24 mouse cellular contexts compared by ENCODE assay signal in the genomic region with DNA sequence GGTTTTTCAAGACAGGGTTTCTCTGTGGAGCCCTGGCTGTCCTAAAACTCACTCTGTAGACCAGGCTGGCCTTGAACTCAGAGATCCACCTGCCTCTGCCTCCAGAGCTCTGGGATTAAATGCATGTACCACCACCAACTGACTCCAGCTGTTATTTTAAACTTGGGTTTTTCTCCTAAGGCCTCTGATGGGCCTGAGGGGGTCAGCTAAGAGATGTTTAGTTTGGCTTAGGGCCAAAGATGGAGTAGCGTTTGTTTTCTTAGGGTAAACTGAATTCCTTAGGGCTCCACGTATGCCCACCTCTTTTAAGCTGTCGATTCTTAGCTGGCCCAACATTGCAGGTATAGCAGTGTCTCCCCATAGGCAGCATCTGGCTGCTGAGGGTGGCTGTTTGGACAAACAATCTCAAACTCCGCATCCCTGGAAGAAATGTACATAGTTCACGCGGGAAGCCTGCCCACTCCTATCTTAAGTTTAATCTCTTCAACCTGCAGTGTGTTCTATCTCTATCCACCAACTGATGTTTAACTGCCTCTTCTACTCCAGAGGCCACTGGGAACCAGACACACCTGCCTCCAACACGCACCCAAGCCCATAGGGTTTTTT. TPM values are rescaled to one million over a fixed set of nuclear protein-coding genes. Genes with fewer than 3 reads are reported as not detected.
A peak's percentile ranks its signal among the peaks of the same experiment; 100 is the strongest.
DNase-seq lines count a peak whose midpoint lies in the region; ATAC-seq and TF ChIP-seq lines count a peak whose summit lies in the region.
"Had no signal": no experiment of that assay in that cellular context is flagged by ENCODE, and none has a peak within 500 bp of the region (broad histone marks: within the 10 kb centered on the region; RNA-seq: fewer than 3 reads in every experiment).

No protein-coding gene starts in this region.

- no peaks in the 10 kb centered on the region for H3K36me3 ChIP-seq in heart, embryonic 12.5 days
- no peaks in the 10 kb centered on the region for H3K36me3 ChIP-seq in lung, embryonic 14.5 days (ENCODE audit: insufficient read depth)
- no peaks in the 10 kb centered on the region for H3K36me3 ChIP-seq in lung, embryonic 16.5 days (ENCODE audit: control insufficient read depth, insufficient read depth, low read length)
- no peaks in the 10 kb centered on the region for H3K36me3 ChIP-seq in midbrain, embryonic 11.5 days (ENCODE audit: control insufficient read depth, insufficient read depth, low read length)
- H3K36me3 ChIP-seq in midbrain, embryonic 14.5 days (ENCODE audit: control insufficient read depth, insufficient read depth, low read length), result no peaks in the 10 kb centered on the region
- H3K36me3 ChIP-seq: embryonic facial prominence, embryonic 10.5 days; embryonic facial prominence, embryonic 12.5 days; G1E had no signal

- no peaks in the 10 kb centered on the region for H3K27me3 ChIP-seq in heart, embryonic 12.5 days (replicated peaks)
- no peaks in the 10 kb centered on the region for H3K27me3 ChIP-seq in lung, embryonic 14.5 days (ENCODE audit: insufficient read depth, low read length)
- no peaks in the 10 kb centered on the region for H3K27me3 ChIP-seq in lung, embryonic 16.5 days (ENCODE audit: control insufficient read depth, insufficient read depth, low read depth, low read length)
- no peaks in the 10 kb centered on the region for H3K27me3 ChIP-seq in midbrain, embryonic 11.5 days (ENCODE audit: control insufficient read depth, insufficient read depth, low read length)
- H3K27me3 ChIP-seq in midbrain, embryonic 14.5 days (ENCODE audit: control insufficient read depth, insufficient read depth, low read length), result no peaks in the 10 kb centered on the region
- H3K27me3 ChIP-seq: embryonic facial prominence, embryonic 12.5 days; forebrain, embryonic 13.5 days; Patski had no signal

- H3K4me3 ChIP-seq in heart, embryonic 12.5 days, result no peak overlapping the region
- H3K4me3 ChIP-seq in lung, embryonic 14.5 days (ENCODE audit: low read depth, low read length), result no peak overlapping the region
- no peak overlapping the region for H3K4me3 ChIP-seq in lung, embryonic 16.5 days (ENCODE audit: low read length)
- no peak overlapping the region for H3K4me3 ChIP-seq in midbrain, embryonic 11.5 days (ENCODE audit: low read depth, low read length)
- no peak overlapping the region for H3K4me3 ChIP-seq in midbrain, embryonic 14.5 days (replicated peaks; ENCODE audit: low read depth, low read length)
- H3K4me3 ChIP-seq: embryonic facial prominence, embryonic 10.5 days; embryonic facial prominence, embryonic 12.5 days; forebrain, embryonic 13.5 days had no signal

- H3K4me2 ChIP-seq in heart, embryonic 12.5 days, result no peak overlapping the region
- no peak overlapping the region for H3K4me2 ChIP-seq in lung, embryonic 14.5 days
- H3K4me2 ChIP-seq in lung, embryonic 16.5 days (ENCODE audit: low read depth, low read length), result no peak overlapping the region
- no peak overlapping the region for H3K4me2 ChIP-seq in midbrain, embryonic 11.5 days
- no peak overlapping the region for H3K4me2 ChIP-seq in midbrain, embryonic 14.5 days (ENCODE audit: low read length)
- H3K4me2 ChIP-seq: embryonic facial prominence, embryonic 12.5 days; forebrain, embryonic 13.5 days had no signal

- 64% methylated on average over 7 of the region's 7 CpGs for WGBS in heart, embryonic 12.5 days
- 33% methylated on average over 7 of the region's 7 CpGs for WGBS in lung, embryonic 14.5 days
- WGBS in lung, embryonic 16.5 days, result 29% methylated on average over 7 of the region's 7 CpGs
- WGBS in midbrain, embryonic 11.5 days, result 86% methylated on average over 7 of the region's 7 CpGs
- WGBS in midbrain, embryonic 14.5 days, result 89% methylated on average over 7 of the region's 7 CpGs

- peaks cover 34% of the 10 kb centered on the region for H3K4me1 ChIP-seq in heart, embryonic 12.5 days (replicated peaks)
- peaks cover 27% of the 10 kb centered on the region for H3K4me1 ChIP-seq in lung, embryonic 14.5 days (ENCODE audit: insufficient read depth)
- H3K4me1 ChIP-seq in lung, embryonic 16.5 days (replicated peaks; ENCODE audit: control insufficient read depth, insufficient read depth, low read length), result peaks cover 40% of the 10 kb centered on the region
- peaks cover 15% of the 10 kb centered on the region for H3K4me1 ChIP-seq in midbrain, embryonic 11.5 days (ENCODE audit: control insufficient read depth, insufficient read depth, low read length)
- peaks cover 12% of the 10 kb centered on the region for H3K4me1 ChIP-seq in midbrain, embryonic 14.5 days (ENCODE audit: control insufficient read depth, insufficient read depth, low read length)

- H3K9me3 ChIP-seq in heart, embryonic 12.5 days (replicated peaks), result no peaks in the 10 kb centered on the region
- no peaks in the 10 kb centered on the region for H3K9me3 ChIP-seq in lung, embryonic 14.5 days (ENCODE audit: low read depth, low read length)
- H3K9me3 ChIP-seq in lung, embryonic 16.5 days (ENCODE audit: control insufficient read depth, low read length), result no peaks in the 10 kb centered on the region
- no peaks in the 10 kb centered on the region for H3K9me3 ChIP-seq in midbrain, embryonic 11.5 days (ENCODE audit: control insufficient read depth, low read length)
- no peaks in the 10 kb centered on the region for H3K9me3 ChIP-seq in midbrain, embryonic 14.5 days (ENCODE audit: control insufficient read depth, low read length)
- H3K9me3 ChIP-seq: embryonic facial prominence, embryonic 10.5 days; embryonic facial prominence, embryonic 12.5 days; forebrain, embryonic 13.5 days; G1E had no signal

- DNase-seq in heart, adult 11 months, result peak; percentile 57
- peak; percentile 80 for DNase-seq in lung, embryonic 14.5 days
- no peak for DNase-seq in lung, postnatal 14 days
- DNase-seq in lung, postnatal 25 days (ENCODE audit: low spot score), result no peak
- peak; percentile 76 for DNase-seq in midbrain, embryonic 11.5 days (ENCODE audit: low spot score, missing footprints)
- DNase-seq in midbrain, embryonic 14.5 days, result no peak
- DNase-seq: adrenal gland, adult 8-10 months; adrenal gland, postnatal 14 days; adrenal gland, postnatal 36 days; B cell, adult 2 months; cerebellum, adult 11-12 months; cerebellum, adult 2 months; cerebellum, adult 9-10 months; cerebellum, postnatal 10 days; cerebellum, postnatal 25 days had no signal

- H3K9ac ChIP-seq in heart, embryonic 12.5 days, result no peak overlapping the region
- no peak overlapping the region for H3K9ac ChIP-seq in lung, embryonic 14.5 days
- no peak overlapping the region for H3K9ac ChIP-seq in lung, embryonic 16.5 days (ENCODE audit: low read length)
- H3K9ac ChIP-seq in midbrain, embryonic 11.5 days (ENCODE audit: low read length), result no peak overlapping the region
- H3K9ac ChIP-seq in midbrain, embryonic 14.5 days (replicated peaks; ENCODE audit: low read length), result no peak overlapping the region
- H3K9ac ChIP-seq: embryonic facial prominence, embryonic 12.5 days; forebrain, embryonic 13.5 days had no signal

- no peak overlapping the region for H3K27ac ChIP-seq in heart, embryonic 12.5 days (ENCODE audit: poor library complexity, severe bottlenecking)
- H3K27ac ChIP-seq in lung, embryonic 14.5 days (ENCODE audit: low read depth), result peak overlapping the region; percentile 64; the same call in 1 of the 2 replicates
- peak overlapping the region; percentile 80 for H3K27ac ChIP-seq in lung, embryonic 16.5 days (ENCODE audit: low read length)
- no peak overlapping the region for H3K27ac ChIP-seq in midbrain, embryonic 11.5 days (ENCODE audit: low read depth, low read length)
- H3K27ac ChIP-seq in midbrain, embryonic 14.5 days (replicated peaks; ENCODE audit: low read depth, low read length), result no peak overlapping the region
- H3K27ac ChIP-seq: embryonic facial prominence, embryonic 10.5 days; embryonic facial prominence, embryonic 12.5 days; forebrain, embryonic 13.5 days had no signal

- no peak for ATAC-seq in heart, embryonic 12.5 days (ENCODE audit: insufficient number of reproducible peaks, low FRiP score)
- ATAC-seq in lung, embryonic 14.5 days (ENCODE audit: insufficient read depth), result no peak
- ATAC-seq in lung, embryonic 16.5 days (ENCODE audit: low read depth), result no peak
- no peak for ATAC-seq in midbrain, embryonic 11.5 days (ENCODE audit: low FRiP score)
- ATAC-seq in midbrain, embryonic 14.5 days (ENCODE audit: low FRiP score, low TSS enrichment), result no peak
- ATAC-seq: activated CD4-positive, CD25-positive, alpha-beta regulatory T cell, adult 4 months; CD4-positive, CD25-positive, alpha-beta regulatory T cell, adult 4 months; forebrain, embryonic 13.5 days; Patski had no signal

- TF ChIP-seq CTCF in lung, embryonic 14.5 days (IDR thresholded peaks at IDR 0.05; ENCODE audit: low read depth), result no peak

RNA-seq across cellular contexts. Expression of a gene that starts 7.4 kb away (rescaled TPM):
- polyA plus RNA-seq in heart, embryonic 12.5 days (2016; fragmentation: Nextera tagmentation; extraction: Ambion mirVana), result 53.1 and 55.6 TPM in 2 replicates
- 68.6 and 78.0 TPM in 2 replicates for polyA plus RNA-seq in lung, embryonic 14.5 days (2014; fragmentation: Nextera tagmentation; extraction: Ambion mirVana)
- 50.7 and 56.9 TPM in 2 replicates for polyA plus RNA-seq in lung, embryonic 16.5 days (2015; fragmentation: Nextera tagmentation; extraction: Ambion mirVana)
- polyA plus RNA-seq in midbrain, embryonic 11.5 days (2014; fragmentation: Nextera tagmentation; extraction: Ambion mirVana), result 19.0 and 20.8 TPM in 2 replicates
- polyA plus RNA-seq in midbrain, embryonic 14.5 days (2014; fragmentation: Nextera tagmentation; extraction: Ambion mirVana), result 3.4 and 8.5 TPM in 2 replicates
- polyA plus RNA-seq: activated CD4-positive, CD25-positive, alpha-beta regulatory T cell, adult 4 months; CD4-positive, CD25-positive, alpha-beta regulatory T cell, adult 4 months had no signal

RNA-seq across cellular contexts. Expression of a gene that starts 9.1 kb away (rescaled TPM):
- polyA plus RNA-seq in heart, embryonic 12.5 days (2016; fragmentation: Nextera tagmentation; extraction: Ambion mirVana), result 9.4 and 10.2 TPM in 2 replicates
- polyA plus RNA-seq in lung, embryonic 14.5 days (2014; fragmentation: Nextera tagmentation; extraction: Ambion mirVana), result 9.7 and 10.2 TPM in 2 replicates
- 11.6 and 12.5 TPM in 2 replicates for polyA plus RNA-seq in lung, embryonic 16.5 days (2015; fragmentation: Nextera tagmentation; extraction: Ambion mirVana)
- polyA plus RNA-seq in midbrain, embryonic 11.5 days (2014; fragmentation: Nextera tagmentation; extraction: Ambion mirVana), result 5.8 TPM in 2 replicates
- 17.1 and 18.6 TPM in 2 replicates for polyA plus RNA-seq in midbrain, embryonic 14.5 days (2014; fragmentation: Nextera tagmentation; extraction: Ambion mirVana)

RNA-seq across cellular contexts. Expression of a gene that starts 28.3 kb away (rescaled TPM):
- 46.3 and 47.0 TPM in 2 replicates for polyA plus RNA-seq in heart, embryonic 12.5 days (2016; fragmentation: Nextera tagmentation; extraction: Ambion mirVana)
- 87.1 and 89.3 TPM in 2 replicates for polyA plus RNA-seq in lung, embryonic 14.5 days (2014; fragmentation: Nextera tagmentation; extraction: Ambion mirVana)
- 90.5 and 94.0 TPM in 2 replicates for polyA plus RNA-seq in lung, embryonic 16.5 days (2015; fragmentation: Nextera tagmentation; extraction: Ambion mirVana)
- polyA plus RNA-seq in midbrain, embryonic 11.5 days (2014; fragmentation: Nextera tagmentation; extraction: Ambion mirVana), result 28.0 and 34.1 TPM in 2 replicates
- 12.0 and 12.9 TPM in 2 replicates for polyA plus RNA-seq in midbrain, embryonic 14.5 days (2014; fragmentation: Nextera tagmentation; extraction: Ambion mirVana)

RNA-seq across cellular contexts. Expression of a gene that starts 35.0 kb away (rescaled TPM):
- 106 and 107 TPM in 2 replicates for polyA plus RNA-seq in heart, embryonic 12.5 days (2016; fragmentation: Nextera tagmentation; extraction: Ambion mirVana)
- 137 and 141 TPM in 2 replicates for polyA plus RNA-seq in lung, embryonic 14.5 days (2014; fragmentation: Nextera tagmentation; extraction: Ambion mirVana)
- polyA plus RNA-seq in lung, embryonic 16.5 days (2015; fragmentation: Nextera tagmentation; extraction: Ambion mirVana), result 141 and 144 TPM in 2 replicates
- polyA plus RNA-seq in midbrain, embryonic 11.5 days (2014; fragmentation: Nextera tagmentation; extraction: Ambion mirVana), result 151 and 154 TPM in 2 replicates
- 82.0 and 95.9 TPM in 2 replicates for polyA plus RNA-seq in midbrain, embryonic 14.5 days (2014; fragmentation: Nextera tagmentation; extraction: Ambion mirVana)

RNA-seq across cellular contexts. Expression of a gene that starts 48.1 kb away (rescaled TPM):
- polyA plus RNA-seq in heart, embryonic 12.5 days (2016; fragmentation: Nextera tagmentation; extraction: Ambion mirVana), result 10.1 and 10.6 TPM in 2 replicates
- 4.4 and 4.6 TPM in 2 replicates for polyA plus RNA-seq in lung, embryonic 14.5 days (2014; fragmentation: Nextera tagmentation; extraction: Ambion mirVana)
- polyA plus RNA-seq in lung, embryonic 16.5 days (2015; fragmentation: Nextera tagmentation; extraction: Ambion mirVana), result 5.1 and 5.6 TPM in 2 replicates
- 7.5 and 7.9 TPM in 2 replicates for polyA plus RNA-seq in midbrain, embryonic 11.5 days (2014; fragmentation: Nextera tagmentation; extraction: Ambion mirVana)
- 13.7 and 18.3 TPM in 2 replicates for polyA plus RNA-seq in midbrain, embryonic 14.5 days (2014; fragmentation: Nextera tagmentation; extraction: Ambion mirVana)

Comparison
In these comparisons a context has a peak if more than half of its experiments do, and no peak if none do; other contexts are left out.
1. DNase-seq: peak in heart, adult 11 months (single experiment), lung, embryonic 14.5 days (single experiment) and midbrain, embryonic 11.5 days (single experiment); none in lung, postnatal 14 days (single experiment), lung, postnatal 25 days (single experiment) and midbrain, embryonic 14.5 days (single experiment).
2. H3K27ac ChIP-seq: peak in lung, embryonic 14.5 days (single experiment) and lung, embryonic 16.5 days (single experiment); none in heart, embryonic 12.5 days (single experiment), midbrain, embryonic 11.5 days (single experiment) and midbrain, embryonic 14.5 days (single experiment).